Mouse (Mus musculus): Measurements from ENCODE around the gene Aplf. TPM values are rescaled to one million over a fixed set of nuclear protein-coding genes. Genes with fewer than 3 reads are reported as not detected.

Gene Aplf
- polyA plus RNA-seq, 1 experiment from 2014 or later = 10.1 TPM

GRCm38 (mm10) chr6:87621281-87621680 is 50.7 kb downstream of the Aplf start:
- Histone ChIP-seq H3K9ac (replicated peaks) (no peak overlapping the region), H3K4me2 (replicated peaks) (no peak overlapping the region), H3K27ac (replicated peaks) (no peak overlapping the region), H3K4me3 (no peak overlapping the region), H3K9me3 (no peaks in the 10 kb centered on the region), H3K36me3 (no peaks in the 10 kb centered on the region), H3K4me1 (0 out of 2 replicates have a peak, but pooled peaks cover 2% of the 10 kb centered on the region), H3K27me3 (no peaks in the 10 kb centered on the region)
- WGBS = 64% methylated on average over 3 of the region's 3 CpGs
- ATAC-seq (ENCODE audit: low FRiP score, low read depth) = no peak

- Histone ChIP-seq H3K36me3 (no peaks in the 10 kb centered on the region), H3K4me3 (no peak overlapping the region), H3K27me3 (no peaks in the 10 kb centered on the region), H3K9ac (replicated peaks) (no peak overlapping the region), H3K4me2 (replicated peaks) (no peak overlapping the region), H3K9me3 (no peaks in the 10 kb centered on the region), H3K27ac (replicated peaks) (no peak overlapping the region), H3K4me1 (0 out of 2 replicates have a peak, but pooled peaks cover 2% of the 10 kb centered on the region)
- ATAC-seq (ENCODE audit: low FRiP score, low read depth) = no peak
- 63% methylated on average over 8 of the region's 8 CpGs for WGBS
These were observed 54.0 kb downstream of the Aplf start for GRCm38 (mm10) chr6:87618021-87618420.

GRCm38 (mm10) chr6:87615696-87616083 is 56.3 kb downstream of the Aplf start:
- Histone ChIP-seq H3K27me3 (no peaks in the 10 kb centered on the region), H3K9ac (replicated peaks) (no peak overlapping the region), H3K4me1 (no peaks in the 10 kb centered on the region), H3K9me3 (no peaks in the 10 kb centered on the region), H3K27ac (replicated peaks) (no peak overlapping the region), H3K4me2 (replicated peaks) (no peak overlapping the region), H3K4me3 (no peak overlapping the region), H3K36me3 (no peaks in the 10 kb centered on the region)
- ATAC-seq (ENCODE audit: low FRiP score, low read depth) = no peak
- WGBS = 92% methylated on average over 14 of the region's 14 CpGs

- Histone ChIP-seq H3K27ac (replicated peaks) (no peak overlapping the region), H3K4me2 (replicated peaks) (no peak overlapping the region), H3K4me3 (no peak overlapping the region), H3K27me3 (peaks cover 2% of the 10 kb centered on the region; the same call in 1 of the 2 replicates), H3K9me3 (no peaks in the 10 kb centered on the region), H3K4me1 (no peaks in the 10 kb centered on the region), H3K36me3 (no peaks in the 10 kb centered on the region), H3K9ac (replicated peaks) (no peak overlapping the region)
- WGBS = 68% methylated on average over 11 of the region's 11 CpGs
- ATAC-seq (ENCODE audit: low FRiP score, low read depth) = no peak
These were observed 56.9 kb downstream of the Aplf start for GRCm38 (mm10) chr6:87614794-87615695.

- no peaks in the 10 kb centered on the region for H3K9me3 ChIP-seq
These were observed 72.2 kb downstream of the Aplf start for GRCm38 (mm10) chr6:87599825-87600224.

GRCm38 (mm10) chr6:87597116-87597833 is 74.7 kb downstream of the Aplf start:
- Histone ChIP-seq H3K27ac (replicated peaks) (peak overlapping the region; percentile 39), H3K9ac (replicated peaks) (no peak overlapping the region), H3K27me3 (no peaks in the 10 kb centered on the region), H3K9me3 (no peaks in the 10 kb centered on the region), H3K4me2 (replicated peaks) (no peak overlapping the region), H3K4me1 (peaks cover 17% of the 10 kb centered on the region), H3K4me3 (no peak overlapping the region), H3K36me3 (no peaks in the 10 kb centered on the region)
- peak; percentile 74 for ATAC-seq (ENCODE audit: low FRiP score, low read depth)
- 34% methylated on average over 10 of the region's 10 CpGs for WGBS

More at GRCm38 (mm10) chr6:87599825-87600224, 72.2 kb downstream of the Aplf start:
- H3K27ac ChIP-seq (replicated peaks) = no peak overlapping the region
- ATAC-seq (ENCODE audit: low FRiP score, low read depth) = no peak
- no peak overlapping the region for H3K9ac ChIP-seq (replicated peaks)
- H3K27me3 ChIP-seq = no peaks in the 10 kb centered on the region
- H3K36me3 ChIP-seq = no peaks in the 10 kb centered on the region
- H3K4me1 ChIP-seq = peaks cover 17% of the 10 kb centered on the region
- no peak overlapping the region for H3K4me3 ChIP-seq
- H3K4me2 ChIP-seq (replicated peaks) = no peak overlapping the region

- Histone ChIP-seq H3K9me3 (no peaks in the 10 kb centered on the region), H3K27me3 (peaks cover 9% of the 10 kb centered on the region), H3K27ac (replicated peaks) (no peak overlapping the region), H3K36me3 (no peaks in the 10 kb centered on the region), H3K4me2 (replicated peaks) (no peak overlapping the region), H3K4me1 (peaks cover 33% of the 10 kb centered on the region), H3K9ac (replicated peaks) (no peak overlapping the region), H3K4me3 (no peak overlapping the region)
- WGBS = 79% methylated on average over 6 of the region's 6 CpGs
- ATAC-seq (ENCODE audit: low FRiP score, low read depth) = no peak
These were observed 77.8 kb downstream of the Aplf start for GRCm38 (mm10) chr6:87594188-87594587.

GRCm38 (mm10) chr6:87590394-87591281 is 81.4 kb downstream of the Aplf start, which contains the start of gene Prokr1:
Gene Prokr1, minus strand, starts transcription at chr6:87590743.
- Histone ChIP-seq H3K9ac (replicated peaks) (peak within 1 kb of the TSS; percentile 58), H3K27me3 (peaks cover 25% of the 10 kb centered on the region), H3K4me2 (replicated peaks) (peak within 1 kb of the TSS; percentile 68), H3K4me3 (peak within 1 kb of the TSS; percentile 50), H3K27ac (replicated peaks) (peak within 1 kb of the TSS; percentile 44), H3K4me1 (peaks cover 22% of the 10 kb centered on the region), H3K36me3 (no peaks in the 10 kb centered on the region), H3K9me3 (no peaks in the 10 kb centered on the region)
- ATAC-seq (ENCODE audit: low FRiP score, low read depth) = peak; percentile 96
- WGBS = under 1% methylated on average over 34 of the region's 34 CpGs

GRCm38 (mm10) chr6:87589718-87590393 is 82.1 kb downstream of the Aplf start:
- peaks cover 25% of the 10 kb centered on the region for H3K27me3 ChIP-seq
- peaks cover 22% of the 10 kb centered on the region for H3K4me1 ChIP-seq
- no peak overlapping the region for H3K27ac ChIP-seq (replicated peaks)
- peak overlapping the region; percentile 58 for H3K9ac ChIP-seq (replicated peaks)
- no peaks in the 10 kb centered on the region for H3K36me3 ChIP-seq
- no peaks in the 10 kb centered on the region for H3K9me3 ChIP-seq
- peak overlapping the region; percentile 50 for H3K4me3 ChIP-seq
- ATAC-seq (ENCODE audit: low FRiP score, low read depth) = peak; percentile 59
- 9% methylated on average over 12 of the region's 12 CpGs for WGBS
- peak overlapping the region; percentile 68 for H3K4me2 ChIP-seq (replicated peaks)

GRCm38 (mm10) chr6:87583991-87584390 is 88.0 kb downstream of the Aplf start:
- Histone ChIP-seq H3K4me2 (replicated peaks) (no peak overlapping the region), H3K27ac (replicated peaks) (no peak overlapping the region), H3K9me3 (no peaks in the 10 kb centered on the region), H3K9ac (replicated peaks) (no peak overlapping the region), H3K36me3 (no peaks in the 10 kb centered on the region), H3K27me3 (peaks cover 14% of the 10 kb centered on the region), H3K4me1 (peaks cover 6% of the 10 kb centered on the region), H3K4me3 (no peak overlapping the region)
- no peak for ATAC-seq (ENCODE audit: low FRiP score, low read depth)
- 82% methylated on average over 7 of the region's 7 CpGs for WGBS

- Histone ChIP-seq H3K27ac (replicated peaks) (no peak overlapping the region), H3K9ac (replicated peaks) (no peak overlapping the region), H3K9me3 (no peaks in the 10 kb centered on the region), H3K36me3 (no peaks in the 10 kb centered on the region), H3K4me3 (no peak overlapping the region), H3K4me2 (replicated peaks) (no peak overlapping the region), H3K27me3 (peaks cover 6% of the 10 kb centered on the region; the same call in 1 of the 2 replicates), H3K4me1 (peaks cover 6% of the 10 kb centered on the region)
- 88% methylated on average over 1 of the region's 1 CpGs for WGBS
- ATAC-seq (ENCODE audit: low FRiP score, low read depth) = no peak
These were observed 88.8 kb downstream of the Aplf start for GRCm38 (mm10) chr6:87583183-87583611.

All from midbrain, embryonic 12.5 days (tissue).